Mouse (Mus musculus): ENCODE measurements at regions not wholly inside any gene's neighbourhood (a gene's known extent, or its start where the extent isn't known, plus 50 kb on each side); places are given as distances from the start of the nearest gene placed in this dataset.
"Not testable (repeated sequence)": the region's sequence is repeated elsewhere in the genome, so short reads cannot be mapped to it uniquely, and the experiment has no call there.

DNA sequence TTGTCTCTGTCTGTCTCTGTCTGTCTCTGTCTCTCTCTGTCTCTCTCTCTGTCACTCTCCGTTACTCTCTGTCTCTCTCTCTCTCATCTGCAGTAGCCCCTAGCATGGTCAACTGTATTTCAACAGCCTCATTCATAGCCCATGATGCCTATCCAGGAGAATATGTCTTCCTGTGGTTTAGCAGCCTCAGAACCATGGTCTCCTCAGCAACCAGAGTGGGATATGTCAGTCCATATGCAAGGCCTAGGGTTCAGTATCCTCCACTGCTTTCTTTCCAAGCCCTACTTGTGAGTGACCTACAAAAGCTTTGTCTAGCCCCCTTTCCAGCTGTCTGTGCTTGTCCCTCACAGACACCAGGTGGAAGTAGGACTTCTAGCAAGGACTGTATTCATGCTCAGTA is 65.1 kb upstream of the Prl2c3 start:
- not testable (repeated sequence) for TF ChIP-seq CTCF (IDR thresholded peaks at IDR 0.05; ENCODE audit: borderline replicate concordance, control insufficient read depth, extremely low read depth, insufficient read depth, low read length, poor library complexity); POLR2A (IDR thresholded peaks at IDR 0.05; ENCODE audit: control insufficient read depth, extremely low read depth, insufficient read depth, low read length, poor library complexity)
